Mouse (Mus musculus) heart, adult 2 months (tissue): ENCODE results near the gene Tmprss9. TPM values are rescaled to one million over a fixed set of nuclear protein-coding genes. Genes with fewer than 3 reads are reported as not detected.
A peak's percentile ranks its signal among the peaks of the same experiment; 100 is the strongest.

Source experiments
- DNase-seq, 2 experiments: peaks; one replicate each; pipeline ENCODE4 v3.0.0; 2021
- H3K27ac ChIP-seq: fragments of 200-600 bp; 2 replicates; pipeline ENCODE4 v1.8.1; 2022
- H3K27me3 ChIP-seq: fragments of 200-500 bp; 2 replicates; pipeline ENCODE4 v1.6.1; 2012; ENCODE audit warnings: mild to moderate bottlenecking, low read length, inconsistent platforms, mixed read lengths; ENCODE audit not compliant: control insufficient read depth, insufficient read depth
- H3K36me3 ChIP-seq: fragments of 200-500 bp; 2 replicates; pipeline ENCODE4 v1.6.1; 2012; ENCODE audit warnings: low read length, inconsistent platforms; ENCODE audit not compliant: control insufficient read depth, insufficient read depth
- H3K4me1 ChIP-seq: fragments of 200-500 bp; 2 replicates; pipeline ENCODE4 v1.6.1; 2011; ENCODE audit warnings: low read length; ENCODE audit not compliant: control insufficient read depth, insufficient read depth
- H3K4me3 ChIP-seq: fragments of 200-600 bp; 2 replicates; pipeline ENCODE4 v1.8.1; 2022
- H3K79me2 ChIP-seq: fragments of 200-500 bp; replicated peaks from 2 replicates; pipeline ENCODE4 v1.6.1; 2012; ENCODE audit warnings: mild to moderate bottlenecking, inconsistent platforms, low read length, moderate library complexity, mixed read lengths; ENCODE audit not compliant: control insufficient read depth, insufficient read depth
- H3K9ac ChIP-seq: fragments of 200-500 bp; 2 replicates; pipeline ENCODE4 v1.6.1; 2012; ENCODE audit warnings: low read depth, mild to moderate bottlenecking, control low read depth, inconsistent platforms, low read length, mixed read lengths
- CTCF ChIP-seq: fragments of 200-600 bp; IDR thresholded peaks from 2 replicates; pipeline ENCODE4 v1.8.1; 2022; ENCODE audit warnings: antibody characterized with exemption, mild to moderate bottlenecking, moderate library complexity
- EP300 ChIP-seq: fragments of 200-500 bp; IDR thresholded peaks from 2 replicates; pipeline ENCODE4 v1.6.1; 2011; ENCODE audit warnings: low read depth, low read length, control low read depth; ENCODE audit not compliant: insufficient read depth
- POLR2A ChIP-seq: fragments of 200-500 bp; IDR thresholded peaks from 2 replicates; pipeline ENCODE4 v1.6.1; 2011; ENCODE audit warnings: mild to moderate bottlenecking, low read depth, low read length, control low read depth; ENCODE audit not compliant: insufficient read depth
- WGBS: fragments of 180-500 bp; shearing (Covaris S2); methylation state at CpG from one replicate; pipeline ENCODE4 v1.1.7; 2018; 5-methylcytosine and 5-hydroxymethylcytosine counted together
- intact Hi-C: fragments of 180-260 bp; cut with DNase I; formaldehyde crosslinking; loops from one replicate; pipeline ENCODE4 v1.15.1; 2025
- polyA plus RNA-seq: library from polyadenylated mRNA; depleted of rRNA; stranded (reverse); fragments of >200 nt; gene quantifications from 2 replicates; pipeline ENCODE4 v1.2.3, GENCODE M21; 2012
- total RNA-seq, 2 experiments: library from RNA; stranded (reverse); gene quantifications; 2 replicates each; pipeline ENCODE4 v1.2.3; 2021

The Tmprss9 gene
- total and polyA plus RNA-seq, 3 experiments: 0.02 TPM; not detected in 2

- Histone ChIP-seq H3K79me2 (no peaks in the 10 kb centered on the region), H3K36me3 (no peaks in the 10 kb centered on the region), H3K4me1 (no peaks in the 10 kb centered on the region; the same call in 1 of the 2 replicates), H3K9ac (no peak overlapping the region), H3K27me3 (no peaks in the 10 kb centered on the region), H3K27ac (no peak overlapping the region; the same call in 1 of the 2 replicates), H3K4me3 (no peak overlapping the region)
- WGBS: 41% methylated on average over 8 of the region's 8 CpGs
- intact Hi-C loops: no loop called here
- DNase-seq: peak in 1 of 2 experiments; percentile 47
- no peak for TF ChIP-seq POLR2A
- TF ChIP-seq EP300: 0 out of 2 replicates have a peak, but pooled peaks have one; percentile 39
- no peak for TF ChIP-seq CTCF
Observed at GRCm38 (mm10) chr10:80845055-80845693, 26.5 kb upstream of the Tmprss9 start.

GRCm38 (mm10) chr10:80845732-80846131, 25.9 kb upstream of the Tmprss9 start:
- Histone ChIP-seq H3K4me1 (no peaks in the 10 kb centered on the region; the same call in 1 of the 2 replicates), H3K9ac (no peak overlapping the region)
- intact Hi-C loops: no loop called here

DNA sequence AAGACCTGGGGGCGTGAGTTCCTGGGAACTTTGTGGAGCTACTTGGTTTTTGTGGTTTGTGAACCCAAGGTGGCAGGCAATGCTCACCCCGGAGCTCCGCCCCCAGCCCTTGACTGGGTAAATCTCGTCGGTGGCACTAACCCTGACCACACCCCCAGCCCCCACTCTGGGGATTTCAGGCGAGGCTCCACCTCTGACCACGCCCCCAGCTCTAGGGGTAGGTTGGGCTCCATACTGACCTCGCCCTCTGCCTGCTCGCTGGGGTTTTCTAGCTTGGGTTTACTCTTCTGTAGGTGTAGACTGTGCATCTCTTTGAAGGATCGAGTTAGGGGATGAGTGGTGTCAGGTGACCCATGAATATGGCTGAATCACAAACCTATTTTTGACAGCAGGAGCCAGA, 23.1 kb upstream of the Tmprss9 start:
- no peaks in the 10 kb centered on the region for H3K36me3 ChIP-seq
- H3K4me3 ChIP-seq: no peak overlapping the region
- 14% methylated on average over 10 of the region's 10 CpGs for WGBS
- H3K27ac ChIP-seq: no peak overlapping the region
- no peaks in the 10 kb centered on the region; the same call in 1 of the 2 replicates for H3K4me1 ChIP-seq
- no peak overlapping the region for H3K9ac ChIP-seq
- H3K79me2 ChIP-seq: no peaks in the 10 kb centered on the region
- intact Hi-C loops: no loop called here
- TF ChIP-seq EP300 (no peak), POLR2A (no peak), CTCF (no peak)
- no peaks in the 10 kb centered on the region for H3K27me3 ChIP-seq
- DNase-seq: peak in 1 of 2 experiments; percentile 37

More at GRCm38 (mm10) chr10:80845732-80846131, 25.9 kb upstream of the Tmprss9 start:
- H3K4me3 ChIP-seq: no peak overlapping the region
- 59% methylated on average over 12 of the region's 12 CpGs for WGBS
- no peak for DNase-seq
- H3K36me3 ChIP-seq: no peaks in the 10 kb centered on the region
- no peak overlapping the region for H3K27ac ChIP-seq
- H3K27me3 ChIP-seq: no peaks in the 10 kb centered on the region
- TF ChIP-seq EP300 (no peak), CTCF (no peak), POLR2A (no peak)
- no peaks in the 10 kb centered on the region for H3K79me2 ChIP-seq

DNA sequence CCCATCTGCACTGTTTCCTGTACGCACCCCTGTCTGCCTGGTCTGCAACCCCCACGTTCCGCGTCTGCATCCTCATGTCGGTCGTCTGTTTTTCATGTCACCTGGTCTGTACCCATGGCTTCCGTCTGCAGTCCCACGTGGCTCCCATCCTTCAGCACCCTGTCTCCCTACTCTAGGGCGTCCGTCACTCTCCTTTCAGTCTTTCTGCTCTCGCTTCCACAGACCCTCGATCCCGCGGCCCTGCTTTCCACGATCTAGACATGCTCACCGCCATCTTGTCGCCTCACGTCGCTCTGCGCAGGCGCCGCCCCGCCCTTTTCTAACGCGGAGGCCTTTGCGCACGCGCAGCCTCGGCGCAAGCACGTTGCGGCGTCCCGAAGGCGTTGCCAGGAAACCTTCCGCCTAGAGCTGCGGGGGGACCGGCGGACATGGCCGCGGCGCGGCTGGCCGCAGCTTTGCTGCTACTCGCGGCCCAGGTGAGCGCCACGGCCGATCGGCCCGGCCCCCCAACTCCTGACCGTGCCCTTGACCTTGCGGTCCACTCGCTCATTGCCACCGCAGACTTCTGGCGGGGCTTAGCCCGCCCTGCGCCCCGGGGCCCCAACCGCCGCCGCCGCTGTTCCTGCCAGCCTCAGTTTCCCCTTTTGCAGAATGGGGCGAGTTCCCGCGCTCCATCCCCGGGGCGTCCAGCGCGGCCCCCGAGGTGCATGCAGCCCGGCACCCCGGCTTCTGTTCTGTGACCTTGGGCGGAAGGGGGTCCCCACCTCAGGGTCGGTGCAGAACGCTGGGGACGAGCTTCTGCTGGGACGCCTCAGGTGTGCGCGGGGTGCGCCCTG, 16.5 kb upstream of the Tmprss9 start, which contains the start of the genes Lsm7 and Sppl2b:
Gene Lsm7, minus strand, starts transcription at position 297 of the 836 bp plus-strand sequence.
Gene Sppl2b, plus strand, starts transcription at position 363 of the 836 bp plus-strand sequence.
- peak within 1 kb of the TSS; percentile 70 for H3K27ac ChIP-seq
- no peaks in the 10 kb centered on the region for H3K27me3 ChIP-seq
- WGBS: under 1% methylated on average over 81 of the region's 81 CpGs
- peak within 1 kb of the TSS; percentile 83 for H3K4me3 ChIP-seq
- no peak for TF ChIP-seq CTCF
- peak; percentile 91 for TF ChIP-seq POLR2A
- TF ChIP-seq EP300: peak; percentile 66; the same call in 1 of the 2 replicates
- no peaks in the 10 kb centered on the region for H3K36me3 ChIP-seq
- H3K4me1 ChIP-seq: peaks cover 6% of the 10 kb centered on the region
- intact Hi-C loops: loop anchor here (2.0 kb wide), 1 partner anchor 30 kb away; no protein-coding TSS in a partner anchor
- peaks cover 1% of the 10 kb centered on the region; the same call in 1 of the 2 replicates for H3K79me2 ChIP-seq
- peak; percentile 98 to 99 for DNase-seq
- H3K9ac ChIP-seq: peak within 1 kb of the TSS; percentile 70

GRCm38 (mm10) chr10:80855749-80856073, 15.9 kb upstream of the Tmprss9 start:
- H3K27ac ChIP-seq: peak overlapping the region; percentile 70
- peaks cover 6% of the 10 kb centered on the region for H3K4me1 ChIP-seq
- WGBS: 16% methylated on average over 11 of the region's 11 CpGs
- H3K79me2 ChIP-seq: peaks cover 1% of the 10 kb centered on the region; the same call in 1 of the 2 replicates
- intact Hi-C loops: loop anchor here (2.0 kb wide), 1 partner anchor 31 kb away; no protein-coding TSS in a partner anchor
- no peak for TF ChIP-seq POLR2A
- no peak for TF ChIP-seq CTCF
- TF ChIP-seq EP300: no peak
- H3K9ac ChIP-seq: peak overlapping the region; percentile 70
- peak overlapping the region; percentile 83 for H3K4me3 ChIP-seq
- no peaks in the 10 kb centered on the region for H3K36me3 ChIP-seq
- peak in 1 of 2 experiments; percentile 21 for DNase-seq
- H3K27me3 ChIP-seq: no peaks in the 10 kb centered on the region
